Mouse (Mus musculus): ENCODE results near the gene Itfg2.

Gene Itfg2

DNA sequence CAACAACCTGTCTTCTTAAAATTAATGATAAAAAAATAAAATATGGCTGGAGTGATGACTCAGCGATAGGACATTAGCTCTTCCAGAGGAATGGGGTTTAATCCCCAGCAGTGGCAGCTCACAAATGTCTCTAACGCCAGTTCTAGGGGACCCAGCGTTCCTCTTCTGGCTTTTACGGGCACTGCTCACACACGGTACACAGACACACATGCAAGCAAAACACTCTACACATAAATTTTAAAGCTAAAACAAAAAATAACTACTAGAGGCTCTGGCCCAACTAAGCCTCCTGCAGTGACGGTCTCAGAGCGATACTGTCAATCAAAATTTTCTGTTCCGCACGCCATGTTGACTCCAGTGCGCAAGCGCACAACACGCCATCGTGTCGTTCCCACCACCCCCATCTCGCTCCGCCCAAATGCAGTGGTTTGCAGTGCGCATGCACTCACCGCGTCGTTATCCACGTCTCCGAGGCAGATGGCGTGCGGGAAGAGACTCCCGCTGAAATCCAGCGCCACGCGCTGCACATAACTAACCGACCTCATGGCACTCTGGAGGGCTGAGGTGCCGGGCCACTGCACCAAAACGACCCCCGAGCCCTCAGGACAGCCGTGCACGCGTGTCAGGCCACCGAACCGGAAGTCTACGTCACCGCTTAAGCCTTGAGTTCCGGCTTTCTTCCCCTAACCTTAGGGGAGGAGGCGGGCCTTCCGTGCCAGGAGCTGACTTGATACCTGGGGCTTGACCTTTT, at the start of gene Itfg2:
Gene Itfg2 (minus strand): TSS at position 663 of the 751 bp plus-strand sequence.
- DNase-seq (ENCODE audit: low spot score in 2 of 2), result peak; percentile 97 to 98

DNA sequence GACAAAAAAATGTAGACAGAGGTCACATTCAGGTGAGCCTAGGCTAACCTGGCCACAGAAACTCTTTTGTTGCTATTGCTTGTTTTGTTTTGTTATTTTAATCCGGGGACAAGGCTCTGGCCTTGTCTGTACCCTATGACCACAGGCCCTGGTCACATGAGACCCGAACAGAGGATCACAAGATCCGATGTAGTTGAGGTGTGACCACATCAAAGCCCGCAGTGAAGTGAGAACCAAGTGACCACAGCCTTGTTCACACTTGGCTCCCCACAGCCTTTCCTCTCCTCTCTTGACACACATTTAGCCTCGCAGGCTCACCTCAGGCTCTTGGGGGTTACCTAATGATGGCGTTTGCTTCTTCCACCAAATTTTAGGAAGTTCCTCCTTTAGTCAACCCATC, 49.4 kb upstream of the Itfg2 start:
- no peak for DNase-seq (ENCODE audit: low spot score in 2 of 2)

DNA sequence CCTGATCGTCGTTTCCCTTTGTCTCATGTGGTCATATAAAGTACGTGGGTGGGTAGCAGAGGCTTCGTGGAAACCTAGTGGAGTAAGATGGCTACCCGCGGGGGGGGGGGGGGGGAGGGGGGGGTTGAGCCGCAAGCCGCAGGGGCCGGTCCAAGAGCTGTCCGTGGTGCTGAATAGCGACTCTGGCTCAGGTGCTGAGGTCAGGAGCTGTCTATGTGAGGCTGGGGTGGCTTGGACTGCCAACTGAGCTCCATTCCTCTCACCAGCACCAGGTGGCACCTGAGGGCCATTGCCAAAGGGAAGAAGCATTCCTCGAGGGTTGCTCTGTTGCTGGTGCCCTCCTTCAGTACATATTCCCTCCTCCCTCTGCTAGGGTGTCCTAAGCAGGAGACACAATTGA, 44.7 kb upstream of the Itfg2 start:
- no peak for DNase-seq (ENCODE audit: low spot score in 2 of 2)

DNA sequence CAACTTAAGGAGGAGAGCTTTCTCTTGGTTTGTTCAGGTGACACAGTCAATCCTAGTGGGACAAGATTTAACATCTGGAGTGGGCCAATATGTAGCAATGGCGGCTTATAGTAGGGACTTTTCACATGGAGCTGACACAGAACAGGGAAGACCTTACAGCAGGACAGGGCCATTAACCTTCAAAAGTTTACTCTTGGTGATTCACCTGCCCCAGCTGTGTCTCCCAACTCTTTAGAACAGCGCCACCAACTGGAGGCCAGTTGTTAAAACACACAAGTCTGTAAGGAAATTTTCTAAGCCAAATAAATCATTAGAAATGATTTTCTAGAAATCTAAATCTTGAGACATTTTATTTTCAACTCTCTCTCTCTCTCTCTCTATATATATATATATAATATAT, 42.6 kb upstream of the Itfg2 start:
- DNase-seq (ENCODE audit: low spot score in 2 of 2), result no peak

DNA sequence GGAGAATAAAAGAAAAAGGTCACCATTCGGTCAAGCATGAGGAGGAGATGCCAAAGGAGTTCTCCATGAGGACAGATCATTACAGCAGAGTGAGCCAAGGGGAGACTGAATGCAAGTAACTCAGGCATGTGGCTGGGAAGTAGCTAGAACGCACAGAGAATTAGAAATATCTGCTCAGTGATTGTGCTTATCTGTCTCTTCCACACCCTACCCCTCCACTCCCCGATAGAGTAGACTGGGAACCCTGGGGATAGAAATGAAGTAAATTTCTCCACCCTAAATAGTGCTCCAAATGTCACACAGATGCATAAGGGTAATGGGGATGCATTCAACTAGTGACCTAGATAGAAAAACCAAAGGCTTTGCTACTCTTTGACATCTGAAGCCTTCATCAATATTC, 41.8 kb upstream of the Itfg2 start:
- no peak for DNase-seq (ENCODE audit: low spot score in 2 of 2)

DNA sequence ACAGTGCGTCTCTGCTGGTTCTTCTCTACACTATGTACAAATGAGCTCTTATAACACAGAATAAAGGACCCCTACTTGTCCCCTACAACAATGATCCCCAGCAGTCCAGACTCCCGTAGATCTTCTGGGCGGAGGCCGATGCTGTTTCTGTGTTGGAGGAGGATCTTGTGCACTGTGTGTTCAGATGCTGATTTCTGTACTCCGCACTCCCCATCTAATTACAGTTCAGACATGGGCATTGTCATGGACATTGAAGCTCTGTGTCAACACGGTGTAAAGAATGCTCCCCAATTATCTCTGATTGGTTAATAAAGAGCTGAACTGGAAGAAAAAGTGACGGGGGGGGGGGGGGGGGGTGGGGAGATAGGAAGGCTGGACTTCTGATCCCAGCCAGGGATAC, 41.3 kb upstream of the Itfg2 start:
- no peak for DNase-seq (ENCODE audit: low spot score in 2 of 2)

DNA sequence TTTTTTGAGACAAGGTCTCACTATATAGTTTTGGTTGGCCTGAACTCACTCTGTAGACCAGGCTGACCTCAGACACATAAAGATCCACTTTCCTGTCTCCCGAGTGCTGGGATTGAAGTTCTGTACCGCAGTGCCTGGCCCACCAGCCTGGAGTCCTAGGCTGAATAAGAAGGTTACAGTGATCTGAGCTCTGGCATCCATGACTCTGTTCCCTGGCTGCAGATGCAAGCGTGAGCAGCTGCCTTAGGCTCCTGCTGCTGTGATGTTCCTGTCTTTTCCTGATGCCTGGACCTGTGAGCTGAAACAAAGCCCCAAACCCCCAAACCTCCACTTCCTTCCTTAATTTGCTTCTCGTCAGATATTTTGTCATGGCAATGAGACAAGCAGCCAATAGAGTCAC, 40.3 kb upstream of the Itfg2 start:
- no peak for DNase-seq (ENCODE audit: low spot score in 2 of 2)

DNA sequence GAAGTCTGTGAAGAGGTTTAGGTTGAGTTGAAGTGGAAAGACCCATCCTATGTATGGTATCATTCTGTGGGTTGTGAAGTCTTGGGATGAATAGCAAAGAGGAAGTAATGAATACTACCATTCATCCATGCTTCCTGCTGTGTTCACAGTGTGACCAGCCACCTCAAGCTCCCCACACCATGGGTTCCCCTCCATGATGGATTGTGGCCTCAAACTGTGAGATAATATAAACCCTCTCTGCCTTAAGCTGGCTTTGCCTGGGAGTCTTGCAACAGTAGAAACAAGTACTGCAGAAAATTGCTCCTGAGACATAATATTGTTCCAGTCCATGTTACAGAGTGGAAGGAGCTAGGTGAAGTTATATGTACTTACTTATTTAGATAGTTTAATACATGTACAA, 36.9 kb upstream of the Itfg2 start:
- DNase-seq (ENCODE audit: low spot score in 2 of 2), result no peak

DNA sequence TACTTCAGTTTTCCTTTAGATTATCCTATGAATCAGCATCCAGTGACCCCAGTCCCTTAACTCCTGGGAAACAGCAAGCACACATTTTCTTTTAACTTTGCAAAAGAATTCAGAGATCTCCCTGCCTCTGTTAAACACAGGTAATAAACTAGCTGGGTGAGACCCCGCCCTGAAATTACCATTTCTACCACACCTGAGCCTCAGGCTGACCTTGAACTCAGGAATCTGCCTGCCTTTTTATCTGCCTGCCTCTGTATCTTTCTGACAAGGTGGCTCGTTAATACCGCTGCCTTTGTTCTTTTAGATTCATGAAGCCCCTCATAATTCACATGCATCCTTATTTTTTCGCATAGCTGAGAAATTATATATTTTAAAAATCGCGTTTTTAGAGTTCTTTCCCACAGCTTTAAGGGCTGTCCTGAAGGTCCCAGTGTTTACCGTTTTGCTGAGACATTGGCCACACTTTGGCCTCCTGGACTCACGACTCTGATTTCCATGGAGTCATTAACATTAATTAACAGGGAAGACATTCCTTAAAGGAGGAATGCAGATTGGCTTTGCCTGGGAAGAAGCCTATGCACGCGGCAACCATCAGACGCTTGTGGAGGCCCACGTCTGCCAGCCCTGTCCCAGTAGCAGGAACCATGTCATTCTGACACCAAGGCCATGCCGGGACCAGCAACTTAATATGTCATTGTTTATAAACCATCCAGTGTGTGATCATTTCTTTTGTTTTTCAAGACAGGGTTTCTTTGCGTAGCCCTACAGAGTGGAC, 36.2 kb upstream of the Itfg2 start:
- DNase-seq (ENCODE audit: low spot score in 2 of 2), result no peak

DNA sequence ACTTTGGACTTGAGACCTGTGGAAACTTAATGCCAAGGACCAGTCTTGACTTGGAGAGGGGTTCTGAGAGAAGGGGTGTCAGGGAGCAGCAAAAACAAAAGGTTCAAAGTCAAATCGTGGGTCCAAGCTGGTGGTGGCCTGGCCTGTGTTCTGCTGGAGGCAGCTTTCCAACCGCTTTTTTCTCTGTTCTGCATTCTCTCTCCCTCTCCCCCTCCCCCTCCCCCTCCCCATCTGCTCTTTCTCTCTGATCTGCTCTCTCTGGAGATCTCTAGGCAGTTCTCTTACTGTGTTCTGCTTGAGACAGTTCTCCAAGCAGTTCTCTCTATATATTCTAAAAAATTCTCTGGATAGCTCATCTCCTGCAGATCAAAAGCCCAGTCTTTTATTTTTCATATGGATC, 35.6 kb upstream of the Itfg2 start:
- no peak for DNase-seq (ENCODE audit: low spot score in 2 of 2)

DNA sequence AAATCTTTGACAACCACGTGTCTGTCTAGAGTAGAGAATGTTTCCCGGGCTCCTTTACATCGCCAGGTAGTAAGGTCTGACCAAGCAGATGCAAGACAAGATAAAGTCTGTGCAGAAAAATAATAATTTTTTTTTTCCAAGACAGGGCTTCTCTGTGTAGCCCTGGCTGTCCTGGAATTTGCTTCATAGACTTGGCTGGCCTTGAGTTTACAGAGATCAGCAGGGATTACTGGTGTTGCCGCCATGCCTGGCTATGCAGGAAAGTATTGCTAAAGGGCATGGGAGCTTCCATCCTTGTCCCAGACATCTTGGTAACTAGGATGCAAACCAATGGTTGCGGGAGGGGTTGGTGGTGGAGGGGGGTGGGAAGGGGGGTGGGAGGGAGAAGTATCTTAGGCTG, 32.5 kb upstream of the Itfg2 start:
- DNase-seq (ENCODE audit: low spot score in 2 of 2), result no peak

DNA sequence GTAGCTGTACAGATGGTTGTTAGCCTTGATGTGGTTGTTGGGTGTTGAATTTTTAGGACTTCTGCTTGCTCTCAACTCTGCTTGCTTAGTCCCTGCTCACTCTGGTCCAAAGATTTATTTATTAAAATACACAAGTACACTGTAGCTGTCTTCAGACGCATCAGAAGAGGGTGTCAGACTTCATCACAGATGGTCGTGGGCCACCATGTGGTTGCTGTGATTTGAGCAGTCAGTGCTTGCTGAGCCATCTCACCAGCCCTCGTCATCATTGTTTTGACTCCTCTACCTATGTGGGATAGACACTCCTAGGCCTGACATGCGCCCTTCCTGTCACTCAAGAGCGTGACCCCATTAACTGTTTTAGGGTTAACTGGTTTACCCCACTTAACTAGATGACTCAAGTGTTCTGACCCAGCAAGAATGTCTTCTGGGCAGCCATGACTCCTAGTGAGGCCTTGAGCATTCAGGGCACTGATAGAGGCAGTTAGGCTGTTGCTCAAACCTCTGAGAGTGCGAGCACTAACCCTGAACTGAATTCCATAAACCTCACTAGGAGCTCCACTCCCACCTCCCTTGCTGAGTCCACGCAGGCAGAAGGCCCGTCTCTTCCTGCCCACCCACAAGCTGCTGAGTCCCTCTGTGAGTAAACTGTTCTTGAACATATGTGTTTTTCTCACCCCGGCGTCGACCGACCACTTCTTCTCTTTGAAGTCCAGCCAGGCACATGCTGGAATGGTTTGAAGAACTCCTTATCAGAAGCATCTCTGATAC, 31.3 kb upstream of the Itfg2 start:
- DNase-seq (ENCODE audit: low spot score in 2 of 2), result peak; percentile 24 to 31

DNA sequence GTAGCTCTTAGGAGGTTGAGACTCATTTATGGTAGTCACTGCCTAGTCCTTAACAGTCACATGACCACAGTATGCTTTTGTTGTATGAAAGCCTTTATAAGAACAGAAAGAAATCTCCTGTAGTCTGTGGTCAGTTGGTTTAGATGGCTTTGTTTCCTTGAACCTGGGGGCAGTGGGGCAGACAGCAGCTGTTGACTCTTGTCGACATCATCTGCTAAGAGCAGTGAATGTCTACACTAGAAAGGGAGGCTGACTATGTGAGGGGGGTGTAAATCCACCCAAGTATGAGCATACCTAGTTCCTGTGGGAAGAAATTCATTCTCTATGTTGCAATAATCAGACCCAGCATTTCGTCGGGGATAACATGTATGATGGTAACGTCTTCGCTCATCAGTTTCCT, 22.3 kb upstream of the Itfg2 start:
- DNase-seq (ENCODE audit: low spot score in 2 of 2), result no peak

DNA sequence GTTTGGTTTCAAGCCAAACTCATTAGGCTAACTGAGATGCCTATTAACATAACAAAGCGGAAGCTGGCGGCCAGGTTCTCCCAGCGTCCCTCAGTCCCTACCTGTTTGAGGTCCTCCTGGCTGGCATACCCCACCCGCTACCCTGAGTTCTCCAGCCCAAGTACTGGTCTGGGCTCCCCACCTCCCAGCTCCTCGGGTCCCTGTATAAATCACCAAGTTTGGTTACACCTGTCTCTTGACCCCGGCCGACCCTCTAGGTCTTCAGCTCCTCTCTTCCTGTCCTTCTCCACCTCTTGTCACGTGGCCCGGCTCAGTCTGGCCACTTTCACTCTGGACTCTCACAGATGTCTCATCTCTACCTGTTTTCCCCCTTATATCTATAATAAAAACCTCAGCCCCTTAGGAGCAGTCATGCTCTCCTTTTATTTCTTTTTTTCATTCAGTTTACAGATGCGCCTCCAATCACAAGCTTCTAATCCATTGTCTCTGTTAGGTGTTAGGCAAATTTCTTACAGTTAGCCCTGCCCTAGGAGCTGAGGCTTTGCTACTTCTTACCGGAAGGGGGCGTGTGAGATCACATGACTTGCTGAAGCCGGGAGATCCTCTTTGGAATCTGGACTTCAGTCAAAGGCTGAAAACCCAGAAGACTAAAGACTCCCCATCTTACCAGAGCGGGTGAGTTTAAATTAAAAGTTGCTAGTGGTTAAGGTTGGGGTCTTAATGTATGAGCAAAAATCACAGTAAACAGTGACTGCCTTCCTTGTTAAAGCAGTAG, 21.2 kb upstream of the Itfg2 start:
- peak; percentile 30 to 44 for DNase-seq (ENCODE audit: low spot score in 2 of 2)

DNA sequence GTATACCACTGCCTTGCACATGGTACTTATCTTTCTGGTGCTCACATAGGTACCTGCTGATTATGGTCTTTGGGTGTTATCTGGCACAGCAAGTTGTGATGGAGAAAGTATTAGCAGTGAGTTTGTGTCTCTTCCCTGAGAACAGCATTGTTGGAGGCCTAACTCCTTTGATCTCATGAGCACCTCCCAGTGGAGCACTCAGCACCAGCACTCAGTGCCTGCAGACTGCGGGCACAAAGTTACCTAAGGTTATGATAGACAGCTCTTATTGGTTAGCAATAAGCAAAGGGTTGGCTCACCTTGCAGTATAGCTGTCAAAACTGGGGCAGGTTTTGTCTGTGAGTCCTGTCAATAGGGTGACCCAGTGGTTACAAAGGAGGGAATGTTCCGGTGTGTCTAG, 15.5 kb upstream of the Itfg2 start:
- DNase-seq (ENCODE audit: low spot score in 2 of 2), result no peak

DNA sequence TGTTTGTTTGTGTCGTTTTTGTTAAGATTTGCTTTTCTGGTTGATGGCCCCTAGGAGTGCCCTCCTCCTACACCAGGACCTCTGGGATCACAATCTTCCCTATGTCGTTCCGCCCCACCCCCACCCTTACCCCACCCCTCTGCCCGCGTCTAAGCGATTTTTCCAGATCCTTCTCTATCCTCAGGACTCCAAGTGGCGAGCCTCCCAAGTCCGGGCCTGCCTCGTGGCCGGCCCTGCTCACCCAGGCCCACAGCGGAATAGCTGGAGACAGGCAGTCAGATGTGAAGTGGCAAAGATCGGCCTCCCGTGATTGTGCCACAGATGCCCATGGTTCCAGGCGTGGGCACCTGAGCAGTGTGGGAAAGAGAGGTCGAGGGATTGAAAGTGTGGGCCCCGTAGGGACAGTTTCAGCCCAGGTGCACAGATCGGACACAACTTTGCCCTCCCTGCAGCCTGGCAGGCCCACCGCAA, 14.2 kb upstream of the Itfg2 start:
- peak in 1 of 2 experiments; percentile 21 for DNase-seq (ENCODE audit: low spot score in 2 of 2)

DNA sequence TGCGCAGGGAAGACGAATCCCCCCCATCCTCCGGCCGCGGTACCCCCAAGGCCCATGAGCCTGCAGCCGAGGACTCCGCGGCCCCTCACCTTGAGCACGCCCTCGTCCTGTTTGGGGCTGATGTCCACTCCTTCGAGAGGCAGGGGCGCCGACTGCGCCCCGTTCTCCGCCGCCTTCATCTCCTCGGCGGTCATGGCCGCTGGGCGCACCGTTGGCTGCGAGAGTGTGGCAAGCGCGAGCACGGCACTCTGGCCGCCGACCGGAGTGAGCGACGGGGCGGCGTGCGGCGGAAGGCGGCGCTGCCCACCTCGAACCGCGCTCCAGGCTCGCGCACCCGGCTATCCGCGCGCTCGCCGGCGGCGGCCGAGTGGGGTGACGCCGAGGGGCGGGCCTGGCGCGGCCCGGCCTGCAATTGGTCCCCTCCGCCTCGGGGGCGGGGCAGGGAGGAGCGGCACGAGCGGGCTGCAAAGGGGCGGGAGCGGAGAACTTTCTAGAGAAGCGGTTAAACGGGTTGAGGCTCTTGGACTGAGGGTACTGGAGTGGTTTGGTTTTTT, 13.7 kb upstream of the Itfg2 start, which contains the start of gene Fkbp4:
Gene Fkbp4 (minus strand): TSS at position 361 of the 554 bp plus-strand sequence.
- DNase-seq (ENCODE audit: low spot score in 2 of 2), result peak; percentile 91

DNA sequence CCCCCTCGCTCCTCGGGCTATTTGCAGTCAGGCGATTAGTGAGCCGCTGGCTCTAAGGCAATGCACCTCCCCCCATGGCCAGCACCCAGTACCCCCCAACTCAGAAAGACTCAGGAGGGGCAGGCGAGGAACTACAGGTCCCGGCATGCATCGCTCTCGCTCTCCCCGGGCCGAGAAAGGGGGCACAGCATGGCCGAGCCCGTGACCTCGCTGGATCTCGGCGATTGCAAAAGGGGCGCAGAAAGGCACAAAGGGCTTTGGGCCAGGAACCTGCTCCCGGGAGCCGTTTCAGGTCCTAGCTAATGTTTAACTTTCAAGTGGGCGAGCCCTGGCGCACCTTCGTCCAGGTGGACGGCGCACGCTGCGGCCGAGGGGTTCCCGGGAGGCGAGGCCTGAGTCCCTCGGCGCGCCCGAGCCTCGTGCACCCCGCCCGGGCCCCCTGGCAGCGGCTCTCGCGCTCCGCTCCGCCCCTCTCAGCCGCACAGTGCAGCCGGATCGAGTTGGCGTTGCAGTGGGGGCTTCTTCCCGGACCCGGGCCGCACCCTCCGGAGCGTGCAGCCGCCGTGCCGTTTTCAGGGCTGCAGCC, 13.1 kb upstream of the Itfg2 start:
- DNase-seq (ENCODE audit: low spot score in 2 of 2), result peak; percentile 52 to 59

DNA sequence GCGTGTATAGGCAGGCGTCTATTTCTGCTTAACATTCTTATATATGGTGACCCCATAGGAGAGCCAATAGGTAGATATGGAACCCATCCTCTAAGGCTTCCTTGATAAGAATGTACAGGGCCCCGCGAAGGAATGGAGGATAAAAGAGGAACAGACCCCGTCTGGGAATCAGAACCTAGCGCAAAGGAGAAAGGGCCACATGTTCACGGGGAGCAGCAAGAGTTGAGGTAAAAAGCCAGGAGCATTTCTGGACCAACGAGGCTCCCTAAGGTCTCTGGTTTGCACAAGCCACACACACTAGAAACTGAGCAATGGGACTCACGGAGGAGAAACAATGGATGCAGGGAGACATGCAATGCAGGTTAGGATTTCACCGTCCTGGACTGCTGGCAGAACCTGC, 12.6 kb upstream of the Itfg2 start:
- DNase-seq (ENCODE audit: low spot score in 2 of 2), result no peak

DNA sequence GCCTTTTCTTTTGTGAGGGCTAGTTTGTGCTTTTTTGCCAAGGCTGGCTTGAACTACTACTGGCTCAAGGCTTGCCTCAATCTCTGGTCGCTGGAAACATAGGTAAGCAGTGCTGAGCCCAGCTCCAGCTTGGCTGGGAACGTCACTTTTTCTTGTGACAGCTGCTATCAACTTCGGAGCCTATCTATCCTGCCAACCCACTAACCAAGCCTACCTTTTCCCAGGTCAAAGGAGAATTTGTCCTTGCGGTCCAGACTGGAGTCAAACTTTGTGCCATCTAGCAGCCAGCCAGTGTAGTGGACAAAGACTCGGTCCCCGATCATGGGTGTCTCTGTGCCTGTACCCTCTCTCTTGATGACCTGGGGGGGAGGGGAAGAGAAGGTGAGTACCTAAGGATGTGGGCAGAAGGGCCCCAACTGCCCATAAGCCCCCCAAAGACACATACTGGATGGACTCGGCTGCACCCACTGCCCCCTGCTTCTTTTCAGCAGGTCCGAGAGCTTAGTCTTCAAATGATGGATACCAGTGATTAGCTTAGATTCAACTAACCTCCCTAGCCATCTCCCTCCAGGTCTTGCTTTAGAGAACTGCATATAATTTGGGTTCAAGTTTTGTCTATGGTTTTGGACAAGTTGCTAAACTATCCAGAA, 11.8 kb upstream of the Itfg2 start:
- no peak for DNase-seq (ENCODE audit: low spot score in 2 of 2)
